Mouse (Mus musculus) MEL (cell line): ENCODE results near the gene Grid1. TPM values are rescaled to one million over a fixed set of nuclear protein-coding genes. Genes with fewer than 3 reads are reported as not detected.

ENCODE experiments used
- DNase-seq: peaks from one replicate; pipeline ENCODE4 v3.0.0; 2011; ENCODE audit warnings: low read depth, low spot score
- H3K27ac ChIP-seq: 2 replicates; pipeline ENCODE4 v1.5.1; 2012; ENCODE audit warnings: low read depth, mild to moderate bottlenecking, control low read depth, low read length, moderate library complexity; ENCODE audit not compliant: control insufficient read depth
- H3K27me3 ChIP-seq, 2 experiments: fragments of 150-350 bp in 1 of 2; sonication (generic) in 1 of 2; 2 replicates each; pipeline ENCODE4 v1.6.1; 2012; ENCODE audit warnings: low read length in 2 of 2, mild to moderate bottlenecking in 2 of 2, improper control_type of control experiment in 1 of 2, moderate library complexity in 1 of 2; ENCODE audit not compliant: insufficient read depth in 2 of 2, control insufficient read depth in 1 of 2
- H3K36me3 ChIP-seq, 2 experiments: 2 replicates each; pipeline ENCODE4 v1.6.1; 2012 to 2014; ENCODE audit warnings: low read length in 2 of 2, improper control_type of control experiment in 1 of 2, inconsistent platforms in 1 of 2, mild to moderate bottlenecking in 1 of 2; ENCODE audit not compliant: insufficient read depth in 2 of 2, control insufficient read depth in 1 of 2
- H3K4me1 ChIP-seq, 2 experiments: fragments of 150-350 bp in 1 of 2; sonication (generic) in 1 of 2; 2 replicates each; pipeline ENCODE4 v1.6.1; 2012; ENCODE audit warnings: low read length in 2 of 2, improper control_type of control experiment in 1 of 2, mild to moderate bottlenecking in 1 of 2; ENCODE audit not compliant: insufficient read depth in 2 of 2, control insufficient read depth in 1 of 2
- H3K4me3 ChIP-seq, 2 experiments: fragments of 150-350 bp in 1 of 2; sonication (generic) in 1 of 2; 2 replicates each; pipeline ENCODE4 v1.5.1; 2012; ENCODE audit warnings: low read depth in 2 of 2, low read length in 2 of 2, mild to moderate bottlenecking in 2 of 2, moderate library complexity in 2 of 2, control low read depth in 1 of 2, improper control_type of control experiment in 1 of 2; ENCODE audit not compliant: control insufficient read depth in 1 of 2, insufficient read depth in 1 of 2
- H3K79me2 ChIP-seq: 2 replicates; pipeline ENCODE4 v1.6.1; 2012; ENCODE audit warnings: mild to moderate bottlenecking, low read length, moderate library complexity; ENCODE audit not compliant: control insufficient read depth, poor library complexity, insufficient read depth
- H3K9ac ChIP-seq: 2 replicates; pipeline ENCODE4 v1.6.1; 2012; ENCODE audit warnings: low read depth, mild to moderate bottlenecking, control low read depth, low read length, moderate library complexity; ENCODE audit not compliant: control insufficient read depth, poor library complexity, severe bottlenecking
- H3K9me3 ChIP-seq: fragments of 150-350 bp; sonication (generic); replicated peaks from 2 replicates; pipeline ENCODE4 v1.6.1; 2012; ENCODE audit warnings: mild to moderate bottlenecking, low read length, improper control_type of control experiment, moderate library complexity; ENCODE audit not compliant: insufficient read depth
- BHLHE40 ChIP-seq: IDR thresholded peaks from 2 replicates; pipeline ENCODE4 v1.6.1; 2012; ENCODE audit warnings: low read depth, mild to moderate bottlenecking, inconsistent platforms, low read length, improper control_type of control experiment, borderline replicate concordance
- ELF1 ChIP-seq: IDR thresholded peaks from 2 replicates; pipeline ENCODE4 v1.6.1; 2014; ENCODE audit warnings: low read depth, mild to moderate bottlenecking, inconsistent platforms, low read length, improper control_type of control experiment, moderate library complexity
- EP300 ChIP-seq, 2 experiments: IDR thresholded peaks; 2 replicates each; pipeline ENCODE4 v1.6.1; 2011; ENCODE audit warnings: improper control_type of control experiment in 2 of 2, low read length in 2 of 2, low read depth in 1 of 2, mild to moderate bottlenecking in 1 of 2
- ETS1 ChIP-seq: IDR thresholded peaks from 2 replicates; pipeline ENCODE4 v1.6.1; 2012; ENCODE audit warnings: low read depth, mild to moderate bottlenecking, inconsistent platforms, low read length, improper control_type of control experiment, moderate library complexity
- GABPA ChIP-seq: IDR thresholded peaks from 2 replicates; pipeline ENCODE4 v1.6.1; 2012; ENCODE audit warnings: low read depth, mild to moderate bottlenecking, inconsistent platforms, low read length, improper control_type of control experiment, moderate library complexity
- GATA1 ChIP-seq: IDR thresholded peaks from 2 replicates; pipeline ENCODE4 v1.6.1; 2011; ENCODE audit warnings: low read depth, low read length, improper control_type of control experiment
- HCFC1 ChIP-seq: IDR thresholded peaks from 2 replicates; pipeline ENCODE4 v1.6.1; 2012; ENCODE audit warnings: low read depth, mild to moderate bottlenecking, inconsistent platforms, low read length, improper control_type of control experiment, moderate library complexity
- MAFK ChIP-seq: IDR thresholded peaks from 2 replicates; pipeline ENCODE4 v1.6.1; 2011; ENCODE audit warnings: low read depth, mild to moderate bottlenecking, low read length, improper control_type of control experiment, borderline replicate concordance
- MAX ChIP-seq: IDR thresholded peaks from 2 replicates; pipeline ENCODE4 v1.6.1; 2011; ENCODE audit warnings: low read length, improper control_type of control experiment
- MYB ChIP-seq: IDR thresholded peaks from 2 replicates; pipeline ENCODE4 v1.6.1; 2011; ENCODE audit warnings: mild to moderate bottlenecking, low read depth, low read length, improper control_type of control experiment
- POLR2A ChIP-seq, 2 experiments: IDR thresholded peaks; 2 replicates each; pipeline ENCODE4 v1.6.1; 2011 to 2012; ENCODE audit warnings: low read length in 2 of 2, mild to moderate bottlenecking in 2 of 2, control low read depth in 1 of 2, improper control_type of control experiment in 1 of 2, low read depth in 1 of 2, moderate library complexity in 1 of 2; ENCODE audit not compliant: control insufficient read depth in 1 of 2, insufficient read depth in 1 of 2, poor library complexity in 1 of 2
- POLR2AphosphoS5 ChIP-seq: IDR thresholded peaks from 2 replicates; pipeline ENCODE4 v1.6.1; 2012; ENCODE audit warnings: low read depth, borderline replicate concordance, mild to moderate bottlenecking, inconsistent platforms, low read length, moderate library complexity, mixed read lengths
- RAD21 ChIP-seq: IDR thresholded peaks from 2 replicates; pipeline ENCODE4 v1.6.1; 2011; ENCODE audit warnings: mild to moderate bottlenecking, low read depth, low read length, improper control_type of control experiment
- SIN3A ChIP-seq: IDR thresholded peaks from 2 replicates; pipeline ENCODE4 v1.6.1; 2012; ENCODE audit warnings: low read length, improper control_type of control experiment, inconsistent platforms
- TBP ChIP-seq: IDR thresholded peaks from 2 replicates; pipeline ENCODE4 v1.8.0; 2011; ENCODE audit warnings: low read depth, low read length, improper control_type of control experiment
- UBTF ChIP-seq: IDR thresholded peaks from 2 replicates; pipeline ENCODE4 v1.6.1; 2012; ENCODE audit warnings: low read depth, mild to moderate bottlenecking, inconsistent platforms, low read length, improper control_type of control experiment, moderate library complexity, borderline replicate concordance; ENCODE audit not compliant: insufficient read depth
- USF1 ChIP-seq: IDR thresholded peaks from 2 replicates; pipeline ENCODE4 v1.6.1; 2014; ENCODE audit warnings: low read depth, mild to moderate bottlenecking, inconsistent platforms, low read length, improper control_type of control experiment, moderate library complexity
- USF2 ChIP-seq, 2 experiments: IDR thresholded peaks; 2 replicates each; pipeline ENCODE4 v1.6.1; 2011 to 2012; ENCODE audit warnings: improper control_type of control experiment in 2 of 2, low read length in 2 of 2, borderline replicate concordance in 1 of 2, inconsistent platforms in 1 of 2, low read depth in 1 of 2, mild to moderate bottlenecking in 1 of 2; ENCODE audit not compliant: insufficient read depth in 1 of 2
- ZKSCAN1 ChIP-seq: IDR thresholded peaks from 2 replicates; pipeline ENCODE4 v1.6.1; 2012; ENCODE audit warnings: low read depth, mild to moderate bottlenecking, inconsistent platforms, low read length, improper control_type of control experiment, moderate library complexity
- ZMIZ1 ChIP-seq: IDR thresholded peaks from 2 replicates; pipeline ENCODE4 v1.6.1; 2012; ENCODE audit warnings: low read depth, mild to moderate bottlenecking, inconsistent platforms, low read length, improper control_type of control experiment, moderate library complexity
- ZNF384 ChIP-seq: IDR thresholded peaks from 2 replicates; pipeline ENCODE4 v1.6.1; 2012; ENCODE audit warnings: low read depth, mild to moderate bottlenecking, inconsistent platforms, low read length, improper control_type of control experiment
- polyA plus RNA-seq, 2 experiments: library from polyadenylated mRNA; stranded (reverse) in 1 of 2; unstranded in 1 of 2; fragments of >175 nt in 1 of 2; fragments of >200 nt in 1 of 2; gene quantifications; 2 replicates each; pipeline versions ENCODE4 v1.2.1 to v1.2.4; 2012; ENCODE audit warnings: low replicate concordance in 2 of 2, low read depth in 1 of 2; ENCODE audit not compliant: insufficient read length in 2 of 2, insufficient read depth in 1 of 2, missing spikeins in 1 of 2
- total RNA-seq: library from RNA; depleted of rRNA; stranded (reverse); fragments of 300-350 nt; gene quantifications from 2 replicates; pipeline ENCODE4 v1.2.3, GENCODE M21; 2012

Gene Grid1
- total and polyA plus RNA-seq, 3 experiments = not detected

GRCm38 (mm10) chr14:35093561-35094186 lies 273.8 kb downstream of the Grid1 start:
- Histone ChIP-seq H3K4me1 (no peaks in the 10 kb centered on the region), H3K9me3 (no peaks in the 10 kb centered on the region), H3K36me3 (no peaks in the 10 kb centered on the region), H3K79me2 (no peaks in the 10 kb centered on the region), H3K4me3 (no peak overlapping the region), H3K27me3 (no peaks in the 10 kb centered on the region), H3K9ac (no peak overlapping the region), H3K27ac (no peak overlapping the region)
- no peak for TF ChIP-seq POLR2A (IDR thresholded peaks at IDR 0.05; ENCODE audit: control insufficient read depth in 1 of 2, insufficient read depth in 1 of 2, low read depth in 1 of 2, low read length in 2 of 2, poor library complexity in 1 of 2)
- no peak for TF ChIP-seq EP300 (IDR thresholded peaks at IDR 0.05; ENCODE audit: low read depth in 1 of 2, low read length in 2 of 2)
- no peak for TF ChIP-seq MAX
- TF ChIP-seq ELF1 = no peak
- TF ChIP-seq ETS1 = no peak
- TF ChIP-seq GATA1 = no peak
- TF ChIP-seq USF1 = no peak
- no peak for TF ChIP-seq HCFC1
- no peak for TF ChIP-seq SIN3A
- TF ChIP-seq ZKSCAN1 = no peak
- TF ChIP-seq BHLHE40 = no peak
- no peak for TF ChIP-seq ZMIZ1
- TF ChIP-seq RAD21 = no peak
- TF ChIP-seq TBP = no peak
- TF ChIP-seq MYB = no peak
- no peak for TF ChIP-seq USF2 (IDR thresholded peaks at IDR 0.05; ENCODE audit: borderline replicate concordance in 1 of 2, insufficient read depth in 1 of 2, low read depth in 1 of 2, low read length in 2 of 2)
- TF ChIP-seq ZNF384 = no peak
- TF ChIP-seq POLR2AphosphoS5 = no peak
- DNase-seq = no peak

GRCm38 (mm10) chr14:35095506-35096059 lies 275.7 kb downstream of the Grid1 start:
- no peak for DNase-seq
- H3K27me3 ChIP-seq = no peaks in the 10 kb centered on the region
- no peak overlapping the region for H3K9ac ChIP-seq
- H3K36me3 ChIP-seq = no peaks in the 10 kb centered on the region
- no peaks in the 10 kb centered on the region for H3K9me3 ChIP-seq
- no peak for TF ChIP-seq MAX
- no peak for TF ChIP-seq POLR2A (IDR thresholded peaks at IDR 0.05; ENCODE audit: control insufficient read depth in 1 of 2, insufficient read depth in 1 of 2, low read depth in 1 of 2, low read length in 2 of 2, poor library complexity in 1 of 2)
- no peak for TF ChIP-seq GABPA
- TF ChIP-seq UBTF = no peak
- no peak for TF ChIP-seq MAFK
- no peak for TF ChIP-seq ZKSCAN1
- no peak for TF ChIP-seq RAD21
- H3K79me2 ChIP-seq = no peaks in the 10 kb centered on the region
- H3K4me1 ChIP-seq = no peaks in the 10 kb centered on the region
- H3K4me3 ChIP-seq = no peak overlapping the region
- H3K27ac ChIP-seq = no peak overlapping the region
